Mouse (Mus musculus) heart, postnatal 36 days (tissue): Measurements from ENCODE around the gene Gdpgp1. TPM values are rescaled to one million over a fixed set of nuclear protein-coding genes. Genes with fewer than 3 reads are reported as not detected.

ENCODE experiments used
- DNase-seq, 2 experiments: peaks; one replicate each; pipeline ENCODE4 v3.0.0; 2021 to 2022
- intact Hi-C: fragments of 180-260 bp; cut with DNase I; formaldehyde crosslinking; loops from one replicate; pipeline ENCODE4 v1.15.1; 2025
- total RNA-seq, 2 experiments: library from RNA; stranded (reverse); gene quantifications; 2 replicates each; pipeline ENCODE4 v1.2.3; 2021

The Gdpgp1 gene
- total RNA-seq, 2 experiments from 2014 or later: 1.5 to 1.8 TPM

DNA sequence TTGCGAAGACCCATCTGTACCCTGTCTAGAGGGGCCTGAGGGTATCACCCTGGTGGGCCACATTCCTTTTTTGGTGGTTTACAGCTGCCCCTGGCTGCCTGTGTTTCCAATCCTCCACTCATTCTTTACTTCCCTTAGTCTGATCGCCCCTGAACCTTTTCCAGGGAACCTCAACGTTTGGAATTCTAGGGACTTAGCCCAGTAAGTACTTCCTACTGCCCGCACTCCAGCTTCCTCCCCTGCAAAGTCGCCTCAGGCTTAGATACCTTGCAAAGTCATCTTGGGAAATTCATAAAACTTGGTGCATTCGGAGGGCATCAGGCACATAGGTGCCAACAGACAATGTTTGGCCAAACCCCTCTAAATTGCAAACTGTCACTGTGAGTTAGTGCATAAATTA lies 33.4 kb upstream of the Gdpgp1 start:
- no peak for DNase-seq
- intact Hi-C loops: loop anchor here (2.0 kb wide), 1 partner anchor 14 kb away; no protein-coding TSS in a partner anchor

DNA sequence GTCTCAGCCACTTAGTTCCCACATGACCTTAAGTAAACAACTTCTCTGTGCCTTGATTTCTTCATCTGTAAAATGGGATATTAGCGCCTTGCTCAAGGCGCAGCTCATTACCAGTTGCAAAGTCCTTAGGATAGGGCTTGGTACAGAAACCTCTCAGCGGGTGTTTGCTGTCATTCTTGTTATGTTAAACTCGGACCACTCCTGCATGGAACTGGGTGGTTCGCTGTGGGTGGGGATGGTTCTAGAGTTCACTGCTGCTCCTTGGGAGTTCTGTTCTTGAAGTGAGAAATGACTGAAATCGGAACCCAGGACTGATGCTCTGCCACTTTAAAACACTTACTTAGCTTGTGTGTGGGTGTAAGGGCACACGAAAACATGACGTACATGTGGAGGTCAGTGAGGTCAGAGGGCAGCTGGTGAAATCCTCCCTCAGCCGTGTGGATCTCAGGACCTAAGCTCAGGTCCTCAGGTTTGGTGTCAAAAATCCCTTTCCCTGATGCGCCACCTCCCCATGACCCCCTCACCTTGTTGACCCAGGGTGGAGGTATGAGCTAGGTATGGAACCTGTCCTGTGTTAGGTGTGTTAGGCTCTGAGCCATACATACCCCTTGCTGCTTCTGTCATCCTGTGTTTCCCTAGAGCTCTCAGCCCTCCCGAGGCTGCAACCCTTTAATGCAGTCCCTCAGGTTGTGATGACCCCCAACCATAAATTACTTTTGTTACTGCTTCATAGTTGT lies 32.6 kb upstream of the Gdpgp1 start:
- DNase-seq: no peak
- intact Hi-C loops: loop anchor here (2.0 kb wide), 1 partner anchor 13 kb away; no protein-coding TSS in a partner anchor

DNA sequence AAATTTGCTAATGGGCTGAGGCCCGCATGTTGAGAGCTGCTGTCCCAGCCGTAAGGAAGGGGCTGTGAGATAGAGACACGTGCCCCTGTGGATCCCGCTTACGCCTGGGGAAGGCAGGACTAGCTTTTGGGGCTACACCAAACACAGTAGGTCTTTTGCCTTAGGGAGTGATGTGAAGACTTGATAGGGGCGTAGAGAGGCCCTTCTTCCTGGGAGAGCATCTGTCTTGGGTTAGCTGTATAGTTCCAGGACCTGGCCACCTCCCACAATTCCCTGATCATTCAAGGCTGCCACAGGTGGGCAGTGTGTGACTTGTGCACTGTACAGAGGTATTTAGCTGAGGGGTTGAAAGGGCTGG lies 32.1 kb upstream of the Gdpgp1 start:
- intact Hi-C loops: no loop called here
- no peak for DNase-seq

DNA sequence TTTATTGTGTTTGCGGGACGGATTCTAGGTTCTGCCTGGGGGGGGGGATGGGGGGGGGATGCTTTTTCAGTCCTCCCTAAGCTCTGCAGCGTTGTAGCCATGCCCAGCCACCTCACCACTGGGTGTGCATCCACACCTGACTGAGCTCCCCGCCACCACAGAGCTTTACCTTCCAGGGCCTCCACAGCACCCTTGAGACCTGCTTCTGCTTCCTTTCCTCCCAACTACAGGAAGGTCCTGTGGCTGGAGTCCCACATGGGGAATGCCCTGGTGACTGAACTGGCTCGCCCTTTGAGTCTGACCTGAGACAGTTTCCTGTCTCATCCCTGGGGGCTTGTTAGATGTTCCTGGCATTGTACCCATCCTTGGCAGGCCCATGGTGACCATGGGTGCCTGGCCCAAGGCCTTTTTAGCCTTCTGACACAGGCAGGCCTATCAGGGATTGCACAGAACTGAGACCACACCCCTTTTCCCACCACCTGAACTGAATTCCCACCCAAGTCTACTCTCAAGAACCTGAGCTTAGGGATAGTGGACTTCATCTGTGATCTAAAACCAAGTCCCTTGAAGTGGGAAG lies 31.6 kb upstream of the Gdpgp1 start:
- intact Hi-C loops: no loop called here
- DNase-seq: no peak

DNA sequence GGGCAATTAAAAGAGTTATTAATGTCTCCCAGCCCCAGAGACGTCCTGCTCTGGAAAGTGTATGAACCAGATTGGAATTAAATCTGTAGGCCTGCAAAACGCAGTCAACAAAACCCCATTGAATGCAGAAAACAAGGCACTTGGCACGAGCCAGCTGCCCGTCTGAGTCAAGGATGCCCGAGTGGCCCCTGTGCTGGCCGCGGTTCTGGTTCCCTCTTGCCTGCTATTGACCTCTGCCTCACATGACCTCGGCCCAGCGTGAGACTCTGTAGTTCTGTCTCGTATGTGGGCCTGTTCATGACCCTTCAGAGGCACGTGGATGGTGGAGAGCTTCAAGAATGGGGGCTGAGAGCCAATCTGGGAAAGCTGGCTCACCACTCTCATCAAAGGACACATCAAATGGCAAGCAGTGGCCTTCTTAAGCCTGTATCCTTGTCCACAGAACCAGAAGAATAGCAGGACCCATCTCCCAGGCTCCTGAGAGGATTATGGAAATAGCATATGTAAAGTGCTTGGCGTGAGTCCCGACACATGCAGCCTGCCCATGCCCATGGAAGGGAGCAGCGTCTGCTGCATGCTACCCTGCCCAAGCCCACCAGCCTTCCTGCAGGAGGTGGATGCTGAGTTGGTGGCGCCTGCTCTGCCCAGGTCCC lies 30.7 kb upstream of the Gdpgp1 start:
- intact Hi-C loops: no loop called here
- DNase-seq: no peak

DNA sequence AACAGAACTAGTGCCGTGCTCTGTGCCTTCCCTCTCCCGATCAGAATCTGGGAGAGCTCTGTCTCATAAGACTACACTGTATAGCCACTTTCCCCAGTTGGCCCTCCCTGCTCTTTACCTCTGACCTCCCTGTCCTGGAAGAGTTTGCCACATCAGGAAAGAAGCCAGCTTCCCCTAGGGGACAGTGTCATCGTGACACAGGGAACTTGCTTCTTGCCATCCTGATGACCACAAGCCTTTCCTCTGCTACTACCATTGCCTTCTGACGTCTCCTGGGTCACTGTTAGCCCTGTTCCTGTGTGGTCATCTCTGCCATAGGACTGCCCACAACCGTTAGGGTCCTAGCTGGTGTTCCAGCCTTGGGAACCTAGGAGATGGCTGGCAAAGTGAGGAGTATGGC lies 29.7 kb upstream of the Gdpgp1 start:
- no peak for DNase-seq
- intact Hi-C loops: no loop called here

DNA sequence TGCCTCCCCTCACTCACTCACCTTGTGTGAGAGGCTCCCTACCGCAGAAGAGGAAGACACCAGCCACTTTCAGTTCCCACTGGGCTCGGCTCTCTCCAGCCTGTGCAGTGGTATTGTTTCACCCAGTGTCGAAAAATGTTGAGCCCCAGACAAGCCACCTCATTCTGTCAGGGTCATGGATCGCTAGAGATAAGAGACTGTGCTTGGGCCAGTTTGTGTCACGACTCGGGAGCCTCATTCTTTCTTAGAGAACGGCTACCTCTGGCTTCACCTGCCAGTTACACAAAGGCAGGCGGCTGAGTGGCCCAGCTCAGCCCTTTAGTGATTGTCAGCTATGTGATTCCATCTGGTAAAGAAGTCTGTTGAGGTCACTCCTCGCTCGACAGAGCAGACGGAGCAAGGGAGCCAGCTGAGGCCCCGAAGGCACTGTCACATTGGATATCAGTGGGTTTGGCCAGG lies 29.0 kb upstream of the Gdpgp1 start:
- DNase-seq: no peak

DNA sequence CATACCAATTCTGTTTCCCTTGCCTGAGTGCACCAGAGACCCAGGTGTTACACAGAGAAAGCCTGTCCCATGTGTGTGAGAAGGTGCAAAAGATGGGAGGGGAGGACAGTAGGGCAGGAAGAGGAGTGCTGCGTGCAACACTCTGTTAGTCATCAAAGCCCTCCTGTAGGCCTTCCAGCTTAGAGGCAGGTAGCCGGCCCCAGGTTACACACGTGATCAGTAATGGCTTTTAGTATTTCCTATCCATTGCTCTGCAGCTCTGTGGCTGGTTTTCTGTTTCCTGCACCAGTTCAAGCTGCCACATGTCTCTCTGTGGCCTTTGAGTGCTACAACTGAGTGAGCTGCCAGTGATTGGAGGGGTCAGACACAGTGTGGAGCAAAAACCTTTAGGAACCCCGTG lies 28.3 kb upstream of the Gdpgp1 start:
- intact Hi-C loops: no loop called here

More for the DNA sequence above, 29.0 kb upstream of the Gdpgp1 start:
- intact Hi-C loops: no loop called here

DNA sequence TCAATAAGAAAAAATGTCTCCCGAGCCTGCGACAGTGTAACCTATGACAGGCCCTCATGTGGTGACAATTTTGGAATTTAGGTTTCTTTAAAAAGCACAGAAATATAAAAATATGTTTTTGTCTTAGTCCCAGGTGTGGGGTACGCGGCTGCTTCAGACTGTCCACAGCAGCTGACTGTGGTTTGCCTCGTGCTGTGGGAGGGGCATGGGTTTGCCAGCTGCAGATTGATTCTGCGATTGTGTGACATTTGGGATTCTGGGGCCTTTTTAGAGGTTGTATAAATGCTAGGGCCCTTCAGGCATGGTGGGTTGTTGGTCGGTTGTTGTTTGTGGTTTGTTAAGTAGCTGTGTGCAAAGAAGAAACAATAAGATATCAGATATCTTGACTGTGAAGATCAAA lies 27.7 kb upstream of the Gdpgp1 start:
- DNase-seq: no peak
- intact Hi-C loops: no loop called here

More for the DNA sequence above, 28.3 kb upstream of the Gdpgp1 start:
- no peak for DNase-seq

DNA sequence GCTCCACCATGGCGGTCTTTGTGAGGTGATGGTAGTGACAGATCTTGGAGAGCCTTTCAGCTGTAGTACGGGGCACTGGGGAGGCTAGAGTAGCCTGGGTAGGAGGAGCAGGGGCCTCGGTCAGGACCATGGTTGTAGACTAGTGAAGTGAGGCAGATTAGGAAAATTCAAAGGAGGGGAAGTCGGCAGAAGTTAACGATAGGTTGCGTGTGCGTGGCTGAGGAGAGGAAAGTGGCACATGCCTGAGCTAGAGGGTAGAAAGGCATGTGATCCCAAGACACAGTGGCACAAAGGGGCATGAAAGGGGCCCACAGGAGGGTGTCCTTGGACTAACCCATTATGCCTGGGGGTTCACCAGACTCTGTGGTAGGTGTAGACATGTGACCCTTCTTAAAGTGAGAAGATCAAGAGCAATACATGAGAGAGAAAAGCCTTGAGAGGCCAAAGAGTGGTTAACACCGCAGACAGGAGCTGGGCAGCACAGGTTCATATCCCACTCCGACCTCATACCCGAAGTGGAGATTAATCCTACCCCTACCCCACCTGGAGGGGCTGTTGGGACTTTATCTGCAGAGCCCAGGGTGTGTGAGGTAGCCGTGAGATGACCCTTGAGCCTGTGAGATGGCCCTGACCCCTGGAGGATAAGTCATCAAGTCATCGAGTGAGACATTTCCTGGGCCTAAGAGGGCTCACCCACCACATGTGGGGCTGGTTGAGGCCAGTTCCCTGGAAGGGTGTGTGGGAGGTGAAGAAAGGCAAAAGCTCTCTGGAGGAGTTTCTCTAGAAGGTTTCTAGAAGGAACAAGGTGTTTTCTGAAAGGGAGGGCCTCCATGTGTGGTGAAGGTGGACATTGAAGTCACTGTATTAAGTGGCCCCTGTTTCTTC lies 26.7 kb upstream of the Gdpgp1 start:
- intact Hi-C loops: no loop called here
- DNase-seq: no peak

DNA sequence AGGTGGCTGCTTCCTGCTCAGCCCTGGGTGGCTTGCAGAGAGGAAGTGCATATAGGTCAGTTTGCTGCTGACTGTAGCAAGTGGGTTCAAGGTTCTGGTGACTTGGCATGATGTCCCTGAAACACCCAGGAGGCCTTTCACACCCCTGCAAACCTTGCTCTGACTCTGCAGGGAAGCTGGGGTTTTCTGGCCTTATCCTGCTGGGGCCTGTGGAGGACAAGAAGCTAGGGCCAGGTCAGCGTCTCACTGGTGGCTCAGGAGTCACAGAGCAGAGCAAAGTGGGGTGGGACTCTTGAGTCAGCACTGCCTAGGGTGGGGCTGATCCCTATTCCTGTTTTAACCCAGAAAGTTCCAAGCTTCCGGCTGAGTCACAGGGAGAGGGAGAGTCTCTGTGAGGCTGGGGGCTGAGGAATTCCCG lies 25.3 kb upstream of the Gdpgp1 start:
- DNase-seq: no peak
- intact Hi-C loops: no loop called here

DNA sequence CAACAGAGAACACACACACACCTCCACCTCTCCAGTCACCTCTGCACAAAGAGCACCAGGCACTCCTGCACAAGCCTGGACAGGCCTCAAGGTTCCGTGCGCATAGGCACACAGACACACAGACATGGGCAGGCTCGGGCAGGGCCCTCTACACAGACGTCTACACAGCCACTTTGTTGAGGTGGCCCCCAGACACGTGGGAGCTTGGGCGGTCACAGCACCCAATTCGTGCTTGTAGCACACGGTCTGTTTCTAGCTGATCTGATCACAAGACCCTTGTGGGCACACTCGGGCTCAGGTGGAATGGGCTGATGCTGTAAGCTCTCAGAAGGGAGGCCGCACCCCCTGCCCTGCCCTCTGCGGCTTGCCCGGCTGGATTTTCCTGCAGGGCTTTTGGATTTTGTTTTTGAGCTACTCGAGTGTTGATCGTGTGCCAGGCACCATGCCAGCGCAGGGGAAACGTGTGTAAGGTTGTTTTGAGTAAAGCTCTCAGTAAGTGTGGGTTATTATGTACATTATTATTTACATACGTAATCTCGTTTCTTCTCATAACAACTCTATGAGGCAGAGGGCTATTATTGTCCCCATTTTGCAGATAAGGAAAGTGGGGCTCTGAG lies 24.5 kb upstream of the Gdpgp1 start:
- intact Hi-C loops: no loop called here

DNA sequence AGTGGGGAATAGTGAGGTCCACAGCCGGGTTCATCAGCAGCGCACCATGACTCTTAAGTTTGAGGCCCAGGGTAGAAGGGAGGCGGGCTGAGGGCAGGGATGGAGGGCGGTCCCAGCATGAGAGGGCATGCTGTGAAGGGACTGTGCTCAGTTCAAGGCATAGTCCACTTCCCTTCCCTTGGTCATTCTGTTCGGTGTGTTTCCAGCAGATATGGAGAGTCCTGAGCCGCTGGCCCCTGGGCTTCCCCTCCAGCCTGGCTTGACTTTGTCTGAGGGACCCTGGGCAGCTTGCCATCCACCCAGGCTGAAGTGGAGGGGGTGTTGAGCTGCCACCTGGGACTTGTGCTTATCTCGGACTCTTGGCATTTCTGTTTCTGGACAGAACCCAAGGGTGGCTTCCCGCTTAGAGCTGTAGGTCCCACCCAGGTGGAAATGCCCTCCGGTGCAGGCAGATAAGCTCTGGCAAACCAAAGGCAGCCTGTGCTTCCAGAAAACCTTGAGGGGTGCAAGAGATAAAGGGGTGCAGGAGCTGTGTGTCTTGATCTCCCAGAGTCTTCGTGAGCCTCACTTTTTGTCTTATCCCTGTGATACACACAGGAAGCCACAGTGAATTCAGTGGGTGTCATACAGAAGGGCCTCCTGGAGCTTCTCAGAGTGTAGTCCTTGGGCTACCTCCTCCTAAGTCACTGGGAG lies 23.8 kb upstream of the Gdpgp1 start:
- intact Hi-C loops: no loop called here
- DNase-seq: peak; percentile 42 to 49

More for the DNA sequence above, 24.5 kb upstream of the Gdpgp1 start:
- no peak for DNase-seq

DNA sequence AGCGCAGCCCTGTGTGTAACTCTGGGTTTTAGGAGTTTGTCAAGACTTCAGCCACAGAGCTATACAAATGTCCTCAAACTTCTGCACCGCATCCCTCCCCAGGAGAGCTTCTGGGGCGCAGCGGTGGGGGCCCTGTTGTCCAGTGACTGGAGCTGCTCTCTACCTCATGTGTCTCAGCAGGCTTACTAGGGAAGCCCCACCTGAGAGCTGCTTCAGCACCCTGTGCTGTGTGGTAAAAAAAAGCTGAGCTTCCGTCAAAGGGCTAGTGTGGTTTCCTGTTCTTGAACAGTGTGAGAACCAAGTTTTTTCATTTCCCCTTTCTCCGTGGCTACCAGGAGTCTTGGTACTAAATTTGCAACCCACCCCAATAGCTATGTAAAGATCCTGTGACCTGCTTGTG lies 23.0 kb upstream of the Gdpgp1 start:
- DNase-seq: no peak
- intact Hi-C loops: loop anchor here (10.0 kb wide), 1 partner anchor 415 kb away; the partner anchor contains the start of gene Mesp1

DNA sequence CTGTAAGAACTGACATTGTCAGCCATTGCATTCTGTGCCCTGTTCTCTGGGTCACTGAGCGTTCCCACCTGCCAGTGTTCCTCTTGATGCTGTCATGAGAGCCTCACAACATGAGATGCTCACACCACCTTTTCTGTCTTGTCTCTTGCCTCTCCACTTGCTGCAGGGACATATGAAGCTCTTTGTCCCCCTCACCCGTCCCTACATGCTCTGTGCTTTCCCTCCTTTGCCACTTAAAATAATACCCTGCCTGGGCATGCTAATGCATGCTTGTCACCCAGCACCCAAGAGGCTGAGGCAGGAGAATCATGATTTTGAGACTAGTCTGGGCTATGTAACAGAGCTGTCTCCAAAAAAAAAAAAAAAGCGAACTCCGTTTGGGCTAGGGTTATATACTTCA lies 21.7 kb upstream of the Gdpgp1 start:
- intact Hi-C loops: loop anchor here (10.0 kb wide), 1 partner anchor 416 kb away; the partner anchor contains the start of gene Mesp1
- DNase-seq: no peak

DNA sequence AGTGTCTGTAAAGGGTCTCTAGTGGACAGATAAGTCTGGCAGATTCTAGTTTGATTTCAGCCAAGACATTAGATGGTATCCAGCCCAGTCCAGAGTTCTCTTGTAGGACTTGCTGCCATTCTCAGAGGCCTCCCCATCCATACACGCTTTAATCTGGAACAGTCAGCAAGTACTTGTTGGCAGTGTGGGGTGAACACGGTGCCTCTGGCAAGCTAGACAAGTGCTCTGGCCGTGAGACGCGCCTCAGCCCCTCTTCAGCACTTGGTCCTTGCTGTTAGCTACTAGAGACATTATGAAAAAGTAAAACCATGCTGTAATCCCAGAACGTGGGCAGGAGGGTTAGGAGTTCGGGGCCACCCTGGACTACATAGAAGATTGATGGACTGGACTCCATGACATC lies 19.1 kb upstream of the Gdpgp1 start:
- intact Hi-C loops: loop anchor here (2.0 to 10.0 kb wide), 2 partner anchors 15 to 419 kb away; partner anchors contain the start of gene Mesp1
- DNase-seq: no peak

DNA sequence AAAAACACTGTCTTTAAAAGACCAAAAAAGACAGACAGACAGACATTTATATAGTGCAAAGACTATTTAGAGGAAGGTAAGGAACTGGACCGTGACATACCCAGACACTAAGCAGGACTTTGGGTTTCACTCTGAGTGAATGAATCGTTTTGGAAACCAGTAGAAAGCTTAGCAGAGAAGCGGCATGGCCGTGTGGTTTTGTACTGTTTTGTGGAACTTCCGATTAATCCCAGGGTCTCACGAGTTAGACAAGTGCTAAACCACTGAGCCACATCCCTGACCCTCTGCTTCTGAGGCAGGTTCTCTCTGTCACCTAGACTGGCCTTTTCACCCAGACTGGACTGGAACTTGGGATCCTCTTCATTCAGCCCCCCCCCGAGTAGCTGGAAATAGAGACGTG lies 18.2 kb upstream of the Gdpgp1 start:
- DNase-seq: no peak
- intact Hi-C loops: loop anchor here (10.0 kb wide), 1 partner anchor 420 kb away; the partner anchor contains the start of gene Mesp1

DNA sequence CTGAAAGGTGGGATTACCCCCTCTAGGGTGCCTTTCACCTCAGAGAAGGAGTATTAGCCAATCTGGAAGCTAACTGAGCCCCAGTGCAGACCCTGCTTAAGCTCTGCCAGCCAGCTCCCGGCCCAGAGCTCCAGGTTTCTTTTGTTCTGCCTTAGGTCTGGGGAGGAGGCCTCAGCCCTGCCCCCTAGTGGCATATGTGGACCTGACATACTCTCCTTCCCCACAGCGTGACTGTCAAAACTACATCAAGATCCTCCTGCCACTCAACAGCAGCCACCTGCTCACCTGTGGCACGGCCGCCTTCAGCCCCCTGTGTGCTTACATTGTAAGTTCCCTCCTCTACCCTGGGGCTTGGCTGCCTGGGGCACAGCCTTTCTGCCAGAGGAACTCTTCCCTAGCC lies 17.3 kb upstream of the Gdpgp1 start:
- peak; percentile 81 to 82 for DNase-seq
- intact Hi-C loops: loop anchor here (1.0 to 10.0 kb wide), 4 partner anchors 58 to 421 kb away; partner anchors contain the start of gene Mesp1

DNA sequence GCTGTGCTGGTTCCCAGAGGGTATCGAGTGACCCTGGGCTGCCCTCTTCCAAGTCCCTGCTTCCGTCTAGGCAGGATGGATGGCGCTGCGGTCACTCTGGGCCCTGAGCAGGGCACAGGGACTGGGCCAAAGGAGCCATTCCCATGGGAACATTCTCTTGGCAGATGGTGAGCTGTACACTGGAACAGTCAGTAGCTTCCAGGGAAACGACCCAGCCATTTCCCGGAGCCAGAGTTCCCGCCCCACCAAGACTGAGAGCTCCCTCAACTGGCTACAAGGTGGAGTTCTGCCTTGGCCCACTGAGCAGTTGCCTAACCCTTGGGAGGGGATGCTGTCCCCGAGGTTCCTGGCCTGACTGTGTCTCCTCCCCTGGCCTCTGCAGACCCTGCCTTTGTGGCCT lies 16.1 kb upstream of the Gdpgp1 start:
- intact Hi-C loops: loop anchor here (5.0 to 10.0 kb wide), 3 partner anchors 59 to 422 kb away; partner anchors contain the start of gene Mesp1
- DNase-seq: peak; percentile 67 to 68
